Mouse (Mus musculus) limb, embryonic 11.5 days (tissue): Measurements from ENCODE around the gene Ltb. TPM values are rescaled to one million over a fixed set of nuclear protein-coding genes. Genes with fewer than 3 reads are reported as not detected.

ENCODE experiments used
- ATAC-seq: fragments of 200-750 bp; cut with Nextera tagmentation; 2 replicates; pipeline ENCODE4 v1.8.0; 2017; ENCODE audit warnings: low read depth; ENCODE audit not compliant: insufficient number of reproducible peaks, low FRiP score, low TSS enrichment
- DNase-seq: peaks from one replicate; pipeline ENCODE4 v3.0.0-alpha.2; 2015; ENCODE audit warnings: low spot score
- H3K27ac ChIP-seq: fragments of 300-500 bp; sonication (generic); replicated peaks from 2 replicates; pipeline ENCODE4 v1.5.1; 2014; ENCODE audit warnings: low read depth, mild to moderate bottlenecking, low read length
- H3K27me3 ChIP-seq: fragments of 300-500 bp; sonication (generic); 2 replicates; pipeline ENCODE4 v1.6.1; 2014; ENCODE audit warnings: mild to moderate bottlenecking, low read length, mixed read lengths; ENCODE audit not compliant: control insufficient read depth, insufficient read depth
- H3K36me3 ChIP-seq: fragments of 300-500 bp; sonication (generic); 2 replicates; pipeline ENCODE4 v1.6.1; 2014; ENCODE audit warnings: mild to moderate bottlenecking, low read length, moderate library complexity, mixed read lengths; ENCODE audit not compliant: control insufficient read depth, insufficient read depth
- H3K4me1 ChIP-seq: fragments of 300-500 bp; sonication (generic); 2 replicates; pipeline ENCODE4 v1.6.1; 2014; ENCODE audit warnings: low read length, mixed read lengths; ENCODE audit not compliant: control insufficient read depth, insufficient read depth
- H3K4me2 ChIP-seq: fragments of 300-500 bp; sonication (generic); 2 replicates; pipeline ENCODE4 v1.6.1; 2014; ENCODE audit warnings: low read depth, mild to moderate bottlenecking, moderate library complexity; ENCODE audit not compliant: severe bottlenecking
- H3K4me3 ChIP-seq: fragments of 300-500 bp; sonication (generic); 2 replicates; pipeline ENCODE4 v1.5.1; 2014; ENCODE audit warnings: low read depth, low read length
- H3K9ac ChIP-seq: fragments of 300-500 bp; sonication (generic); 2 replicates; pipeline ENCODE4 v1.6.1; 2014; ENCODE audit warnings: mild to moderate bottlenecking, low read length
- H3K9me3 ChIP-seq: fragments of 300-500 bp; sonication (generic); 2 replicates; pipeline ENCODE4 v1.6.1; 2016; ENCODE audit warnings: low read length; ENCODE audit not compliant: control insufficient read depth
- WGBS: fragments of 180-500 bp; shearing (Covaris S2); extraction: QIAGEN DNeasy Blood & Tissue Kit; methylation state at CpG from one replicate; pipeline ENCODE4 v1.1.7; 2014; 5-methylcytosine and 5-hydroxymethylcytosine counted together
- polyA plus RNA-seq: library from polyadenylated mRNA; unstranded; fragments of >200 nt; fragmentation: Nextera tagmentation; extraction: Ambion mirVana; gene quantifications from 2 replicates; pipeline ENCODE4 v1.2.1, GENCODE M21; 2014

Ltb gene
- polyA plus RNA-seq, 1 experiment from 2014 or later, result 0.45 TPM

GRCm38 (mm10) chr17:35239700-35240099 is 45.5 kb downstream of the Ltb start:
- 81% methylated on average over 5 of the region's 5 CpGs for WGBS
- ATAC-seq (no peak), DNase-seq (no peak)
- Histone ChIP-seq H3K27me3 (no peaks in the 10 kb centered on the region), H3K4me1 (peaks cover 18% of the 10 kb centered on the region), H3K4me2 (no peak overlapping the region), H3K4me3 (no peak overlapping the region), H3K36me3 (peaks cover 13% of the 10 kb centered on the region), H3K9ac (no peak overlapping the region), H3K27ac (no peak overlapping the region), H3K9me3 (no peaks in the 10 kb centered on the region)

- peak overlapping the region; percentile 94 for H3K4me2 ChIP-seq
- WGBS, result 31% methylated on average over 12 of the region's 12 CpGs
- H3K27me3 ChIP-seq, result no peaks in the 10 kb centered on the region
- H3K4me3 ChIP-seq, result peak overlapping the region; percentile 98
- peak; percentile 6; the same call in 1 of the 2 replicates for ATAC-seq
- H3K27ac ChIP-seq, result peak overlapping the region; percentile 14; the same call in 1 of the 2 replicates
- peak overlapping the region; percentile 100 for H3K9ac ChIP-seq
- DNase-seq, result no peak
- H3K36me3 ChIP-seq, result peaks cover 21% of the 10 kb centered on the region
- H3K9me3 ChIP-seq, result no peaks in the 10 kb centered on the region
- H3K4me1 ChIP-seq, result peaks cover 22% of the 10 kb centered on the region
Measured at GRCm38 (mm10) chr17:35240384-35241304, 46.4 kb downstream of the Ltb start.

GRCm38 (mm10) chr17:35241305-35242014 is 47.2 kb downstream of the Ltb start, which contains the start of gene Ddx39b:
Ddx39b (plus strand) TSS chr17:35241746.
- peaks cover 28% of the 10 kb centered on the region for H3K36me3 ChIP-seq
- under 1% methylated on average over 69 of the region's 69 CpGs for WGBS
- H3K4me2 ChIP-seq, result peak within 1 kb of the TSS; percentile 94
- peaks cover 22% of the 10 kb centered on the region for H3K4me1 ChIP-seq
- DNase-seq (peak; percentile 96), ATAC-seq (peak; percentile 91)
- H3K27me3 ChIP-seq, result no peaks in the 10 kb centered on the region
- peak within 1 kb of the TSS; percentile 98 for H3K27ac ChIP-seq
- no peaks in the 10 kb centered on the region for H3K9me3 ChIP-seq
- H3K4me3 ChIP-seq, result peak within 1 kb of the TSS; percentile 98
- H3K9ac ChIP-seq, result peak within 1 kb of the TSS; percentile 100

DNA sequence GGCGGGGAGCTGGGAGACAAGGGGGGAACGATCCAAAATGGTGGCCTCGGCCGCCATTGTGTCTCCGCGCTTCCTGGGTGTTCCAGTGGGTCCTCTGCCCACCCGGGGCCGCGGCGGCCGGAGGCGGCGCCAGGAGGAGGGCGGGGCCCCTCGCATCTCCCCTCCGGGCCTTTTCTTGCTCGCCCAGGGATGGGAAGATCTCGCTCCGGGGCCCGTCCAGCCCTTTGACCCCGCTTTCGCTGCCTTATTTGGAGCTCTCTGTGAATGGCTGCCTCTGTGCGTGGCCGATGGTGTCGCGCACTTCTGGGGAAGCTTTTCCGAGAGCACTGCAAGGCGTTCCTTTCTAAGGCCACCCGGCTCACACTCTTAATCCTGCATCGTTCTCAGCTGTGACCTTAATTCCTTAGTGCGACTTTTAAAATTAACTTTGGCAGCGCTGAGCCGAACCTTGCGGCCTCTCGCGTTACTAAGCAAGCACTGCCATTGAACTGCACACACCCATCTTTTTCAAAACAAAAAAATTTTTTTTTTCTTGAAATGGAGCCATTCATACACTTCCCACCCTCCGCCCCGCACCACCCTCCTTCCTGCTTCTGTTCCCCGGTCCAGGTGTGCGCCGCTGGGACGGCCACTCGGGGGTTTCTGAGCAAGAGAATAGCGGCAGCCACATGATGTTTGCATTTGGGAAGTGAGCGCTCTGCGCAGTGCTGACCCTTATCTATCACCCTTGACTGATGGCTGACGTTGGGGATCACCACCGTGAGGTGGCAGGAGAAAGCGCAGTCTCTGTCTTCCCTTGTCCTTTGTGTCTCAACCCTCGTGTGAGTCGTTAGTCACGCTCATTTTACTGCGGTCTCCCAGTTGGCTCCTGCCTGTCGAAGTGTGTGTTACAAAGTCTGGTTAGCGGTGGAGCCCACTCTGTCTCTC is 48.0 kb downstream of the Ltb start:
- ATAC-seq, result peak; percentile 27; the same call in 1 of the 2 replicates
- peaks cover 22% of the 10 kb centered on the region for H3K4me1 ChIP-seq
- WGBS, result under 1% methylated on average over 55 of the region's 55 CpGs

GRCm38 (mm10) chr17:35243086-35243485 is 48.8 kb downstream of the Ltb start:
- Histone ChIP-seq H3K9me3 (no peaks in the 10 kb centered on the region), H3K9ac (peak overlapping the region; percentile 100), H3K27me3 (no peaks in the 10 kb centered on the region), H3K36me3 (peaks cover 41% of the 10 kb centered on the region), H3K4me2 (peak overlapping the region; percentile 94), H3K27ac (peak overlapping the region; percentile 98; the same call in 1 of the 2 replicates), H3K4me1 (peaks cover 22% of the 10 kb centered on the region), H3K4me3 (peak overlapping the region; percentile 98)
- ATAC-seq (no peak), DNase-seq (peak; percentile 53)
- WGBS, result 8% methylated on average over 16 of the region's 16 CpGs

More for the DNA sequence above, 48.0 kb downstream of the Ltb start:
- Histone ChIP-seq H3K36me3 (peaks cover 36% of the 10 kb centered on the region), H3K9me3 (no peaks in the 10 kb centered on the region), H3K4me3 (peak overlapping the region; percentile 98), H3K4me2 (peak overlapping the region; percentile 94), H3K27me3 (no peaks in the 10 kb centered on the region), H3K9ac (peak overlapping the region; percentile 100), H3K27ac (peak overlapping the region; percentile 98)
- peak; percentile 63 for DNase-seq

GRCm38 (mm10) chr17:35244999-35245398 is 50.8 kb downstream of the Ltb start:
- peak overlapping the region; percentile 3; the same call in 1 of the 2 replicates for H3K9ac ChIP-seq

More at GRCm38 (mm10) chr17:35244999-35245398, 50.8 kb downstream of the Ltb start:
- no peaks in the 10 kb centered on the region for H3K9me3 ChIP-seq
- peak overlapping the region; percentile 98; the same call in 1 of the 2 replicates for H3K4me3 ChIP-seq
- H3K27ac ChIP-seq, result no peak overlapping the region
- H3K36me3 ChIP-seq, result peaks cover 57% of the 10 kb centered on the region
- DNase-seq, result no peak
- ATAC-seq, result no peak
- peak overlapping the region; percentile 94; the same call in 1 of the 2 replicates for H3K4me2 ChIP-seq
- peaks cover 22% of the 10 kb centered on the region for H3K4me1 ChIP-seq
- no peaks in the 10 kb centered on the region for H3K27me3 ChIP-seq
- WGBS, result 86% methylated on average over 2 of the region's 2 CpGs
